Mouse (Mus musculus) embryonic facial prominence, embryonic 11.5 days (tissue): ENCODE results near the gene Olfr1508. TPM values are rescaled to one million over a fixed set of nuclear protein-coding genes. Genes with fewer than 3 reads are reported as not detected.
A peak's percentile ranks its signal among the peaks of the same experiment; 100 is the strongest.

Experiments
- ATAC-seq: fragments of 200-750 bp; cut with Nextera tagmentation; replicated peaks from 2 replicates; pipeline ENCODE4 v1.8.0; 2017; ENCODE audit warnings: low read depth; ENCODE audit not compliant: insufficient number of reproducible peaks, low FRiP score, low TSS enrichment
- DNase-seq: peaks from one replicate; pipeline ENCODE4 v3.0.0-alpha.2; 2015; ENCODE audit warnings: low spot score
- H3K27ac ChIP-seq: fragments of 300-500 bp; sonication (generic); replicated peaks from 2 replicates; pipeline ENCODE4 v1.5.1; 2014; ENCODE audit warnings: mild to moderate bottlenecking, low read depth, low read length, control low read depth
- H3K27me3 ChIP-seq: fragments of 300-500 bp; sonication (generic); 2 replicates; pipeline ENCODE4 v1.6.1; 2014; ENCODE audit warnings: mild to moderate bottlenecking, low read length, moderate library complexity, mixed read lengths; ENCODE audit not compliant: control insufficient read depth, insufficient read depth
- H3K36me3 ChIP-seq: fragments of 300-500 bp; sonication (generic); replicated peaks from 2 replicates; pipeline ENCODE4 v1.6.1; 2014; ENCODE audit warnings: low read depth, mild to moderate bottlenecking, low read length, moderate library complexity, mixed read lengths; ENCODE audit not compliant: control insufficient read depth, insufficient read depth
- H3K4me1 ChIP-seq: fragments of 300-500 bp; sonication (generic); 2 replicates; pipeline ENCODE4 v1.6.1; 2014; ENCODE audit warnings: low read length, mixed read lengths; ENCODE audit not compliant: control insufficient read depth, insufficient read depth
- H3K4me2 ChIP-seq: fragments of 300-500 bp; sonication (generic); 2 replicates; pipeline ENCODE4 v1.6.1; 2014; ENCODE audit warnings: low read depth, mild to moderate bottlenecking, control low read depth, low read length, moderate library complexity
- H3K4me3 ChIP-seq: fragments of 300-500 bp; sonication (generic); 2 replicates; pipeline ENCODE4 v1.5.1; 2014; ENCODE audit warnings: low read depth, low read length, control low read depth
- H3K9ac ChIP-seq: fragments of 300-500 bp; sonication (generic); replicated peaks from 2 replicates; pipeline ENCODE4 v1.6.1; 2014; ENCODE audit warnings: mild to moderate bottlenecking, control low read depth, low read length
- H3K9me3 ChIP-seq: fragments of 300-500 bp; sonication (generic); replicated peaks from 2 replicates; pipeline ENCODE4 v1.6.1; 2016; ENCODE audit warnings: mild to moderate bottlenecking, low read length, inconsistent platforms, mixed read lengths; ENCODE audit not compliant: control insufficient read depth
- WGBS: fragments of 180-500 bp; shearing (Covaris S2); extraction: QIAGEN DNeasy Blood & Tissue Kit; methylation state at CpG from one replicate; pipeline ENCODE4 v1.1.7; 2014; 5-methylcytosine and 5-hydroxymethylcytosine counted together
- polyA plus RNA-seq: library from polyadenylated mRNA; unstranded; fragments of >200 nt; fragmentation: Nextera tagmentation; extraction: Ambion mirVana; gene quantifications from 2 replicates; pipeline ENCODE4 v1.2.1, GENCODE M21; 2014

Gene Olfr1508
- not detected in 2 replicates for polyA plus RNA-seq

DNA sequence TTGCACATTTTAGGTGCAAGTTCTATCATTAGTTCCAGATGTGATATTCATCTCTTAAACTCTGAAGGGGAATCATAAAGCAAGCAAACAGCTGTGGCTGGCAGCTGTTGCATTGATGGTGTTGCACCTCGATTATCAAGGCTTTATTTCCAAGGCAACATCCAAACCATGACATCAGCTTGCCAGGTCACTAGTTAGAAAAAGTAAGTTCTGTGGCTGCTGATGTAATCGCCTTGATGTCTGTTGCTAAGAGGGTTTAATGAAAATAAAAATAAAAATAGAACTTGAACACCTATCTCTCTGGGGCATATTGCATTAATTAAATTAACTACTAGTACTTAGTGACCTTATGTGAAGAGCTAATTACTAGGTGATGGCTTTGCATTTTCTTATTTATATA, at the start of gene Olfr1508:
Olfr1508 (minus strand) TSS at position 101 of the 400 bp plus-strand sequence.
- WGBS, result 63% methylated on average over 2 of the region's 2 CpGs
- H3K4me1 ChIP-seq, result no peaks in the 10 kb centered on the region
- no peaks in the 10 kb centered on the region for H3K27me3 ChIP-seq
- H3K36me3 ChIP-seq, result no peaks in the 10 kb centered on the region
- no peaks in the 10 kb centered on the region for H3K9me3 ChIP-seq
- no peak within 1 kb of the TSS for H3K27ac ChIP-seq
- peak; percentile 0 for DNase-seq
- no peak within 1 kb of the TSS for H3K9ac ChIP-seq
- H3K4me2 ChIP-seq, result no peak within 1 kb of the TSS
- no peak for ATAC-seq
- H3K4me3 ChIP-seq, result no peak within 1 kb of the TSS

DNA sequence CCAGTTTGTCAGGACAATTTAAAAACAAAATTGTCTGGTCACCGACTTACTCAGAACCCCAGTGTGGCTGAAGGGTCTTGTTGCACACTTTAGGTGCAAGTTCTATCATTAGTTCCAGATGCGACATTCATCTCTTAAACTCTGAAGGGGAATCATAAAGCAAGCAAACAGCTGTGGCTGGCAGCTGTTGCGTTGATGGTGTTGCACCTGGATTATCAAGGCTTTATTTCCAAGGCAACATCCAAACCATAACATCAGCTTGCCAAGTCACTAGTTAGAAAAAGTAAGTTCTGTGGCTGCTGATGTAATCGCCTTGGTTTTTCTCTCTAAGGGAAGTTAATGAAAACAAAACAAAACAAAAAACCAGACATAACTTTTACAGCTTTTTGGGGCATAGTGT, 28.2 kb upstream of the Olfr1508 start, which contains the start of gene Olfr1507:
Olfr1507 (minus strand) TSS at position 234 of the 400 bp plus-strand sequence.
- WGBS, result 77% methylated on average over 4 of the region's 4 CpGs
- H3K9me3 ChIP-seq, result no peaks in the 10 kb centered on the region
- no peaks in the 10 kb centered on the region for H3K4me1 ChIP-seq
- no peak within 1 kb of the TSS for H3K4me2 ChIP-seq
- H3K27ac ChIP-seq, result no peak within 1 kb of the TSS
- no peak within 1 kb of the TSS for H3K9ac ChIP-seq
- no peak for ATAC-seq
- no peaks in the 10 kb centered on the region for H3K27me3 ChIP-seq
- H3K36me3 ChIP-seq, result no peaks in the 10 kb centered on the region
- H3K4me3 ChIP-seq, result no peak within 1 kb of the TSS
- no peak for DNase-seq

DNA sequence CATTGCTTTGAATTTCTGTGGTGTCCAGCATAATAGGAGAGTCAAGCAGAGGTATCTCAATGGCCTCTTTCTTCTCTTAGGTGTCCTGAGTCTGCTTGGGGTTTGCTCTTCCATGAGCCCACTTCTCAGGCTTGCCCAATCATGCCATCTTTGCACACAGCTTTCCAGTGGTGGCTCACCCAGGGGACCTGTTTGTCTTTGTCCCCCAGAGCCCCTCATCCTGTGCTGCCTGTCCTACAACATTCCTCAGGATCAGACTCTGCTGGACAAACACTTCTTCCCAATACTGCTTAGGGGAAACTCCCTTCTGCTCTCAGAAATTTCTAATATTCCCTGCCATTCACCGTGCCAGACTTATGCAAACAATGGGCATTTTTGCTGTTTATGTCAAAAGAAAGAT, 1.6 kb downstream of the Olfr1508 start:
- WGBS, result 84% methylated on average over 1 of the region's 1 CpGs
- Histone ChIP-seq H3K27ac (no peak overlapping the region), H3K4me1 (no peaks in the 10 kb centered on the region), H3K4me3 (no peak overlapping the region), H3K9ac (no peak overlapping the region), H3K4me2 (no peak overlapping the region), H3K9me3 (no peaks in the 10 kb centered on the region), H3K36me3 (no peaks in the 10 kb centered on the region), H3K27me3 (no peaks in the 10 kb centered on the region)
- DNase-seq (no peak), ATAC-seq (no peak)

GRCm38 (mm10) chr14:52461928-52462327, 5.4 kb downstream of the Olfr1508 start:
- no peak overlapping the region for H3K4me3 ChIP-seq
- no peak for ATAC-seq
- H3K4me2 ChIP-seq, result no peak overlapping the region
- no peaks in the 10 kb centered on the region for H3K4me1 ChIP-seq
- DNase-seq, result no peak
- no peak overlapping the region for H3K9ac ChIP-seq
- H3K9me3 ChIP-seq, result no peaks in the 10 kb centered on the region
- H3K36me3 ChIP-seq, result no peaks in the 10 kb centered on the region
- H3K27me3 ChIP-seq, result no peaks in the 10 kb centered on the region
- H3K27ac ChIP-seq, result no peak overlapping the region

- Histone ChIP-seq H3K9me3 (no peaks in the 10 kb centered on the region), H3K9ac (no peak overlapping the region), H3K27me3 (no peaks in the 10 kb centered on the region), H3K4me3 (no peak overlapping the region), H3K4me2 (no peak overlapping the region), H3K27ac (no peak overlapping the region), H3K4me1 (no peaks in the 10 kb centered on the region), H3K36me3 (no peaks in the 10 kb centered on the region)
- DNase-seq (no peak), ATAC-seq (no peak)
- WGBS, result 91% methylated on average over 8 of the region's 8 CpGs
Observed at GRCm38 (mm10) chr14:52451138-52451537, 16.2 kb downstream of the Olfr1508 start.

GRCm38 (mm10) chr14:52442690-52443089, 24.6 kb downstream of the Olfr1508 start, which contains the start of gene Olfr1509:
Gene Olfr1509, plus strand, starts transcription at chr14:52442990.
- ATAC-seq (no peak), DNase-seq (no peak)
- H3K27me3 ChIP-seq, result no peaks in the 10 kb centered on the region
- no peaks in the 10 kb centered on the region for H3K9me3 ChIP-seq
- no peak within 1 kb of the TSS for H3K4me2 ChIP-seq
- H3K27ac ChIP-seq, result no peak within 1 kb of the TSS
- H3K4me1 ChIP-seq, result no peaks in the 10 kb centered on the region
- H3K36me3 ChIP-seq, result no peaks in the 10 kb centered on the region
- no peak within 1 kb of the TSS for H3K9ac ChIP-seq
- no peak within 1 kb of the TSS for H3K4me3 ChIP-seq

GRCm38 (mm10) chr14:52427686-52428085, 39.6 kb downstream of the Olfr1508 start:
- Histone ChIP-seq H3K4me3 (no peak overlapping the region), H3K36me3 (no peaks in the 10 kb centered on the region), H3K4me2 (no peak overlapping the region), H3K9me3 (no peaks in the 10 kb centered on the region), H3K4me1 (no peaks in the 10 kb centered on the region), H3K27me3 (no peaks in the 10 kb centered on the region), H3K9ac (no peak overlapping the region), H3K27ac (no peak overlapping the region)
- 92% methylated on average over 1 of the region's 1 CpGs for WGBS
- DNase-seq, result no peak
- no peak for ATAC-seq

DNA sequence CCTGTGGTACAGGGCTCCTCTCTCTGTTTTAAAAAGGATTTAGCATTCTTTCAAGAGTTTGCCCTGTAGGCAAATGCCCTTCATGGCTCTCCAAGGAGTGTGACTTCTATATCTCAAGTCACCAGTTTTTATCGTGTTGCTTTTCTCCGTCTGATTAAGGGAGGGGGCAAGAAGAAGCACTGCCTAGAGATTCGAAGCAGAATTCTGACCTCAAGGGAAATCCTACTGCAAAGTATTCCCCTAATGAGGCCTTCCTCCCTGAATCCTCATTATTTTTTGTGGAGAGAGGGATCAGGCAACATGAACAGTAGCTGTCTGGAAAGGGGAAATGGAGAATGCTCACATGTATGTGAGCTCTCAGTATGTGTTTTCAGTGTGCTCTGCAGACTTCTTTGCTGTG, 53.0 kb downstream of the Olfr1508 start, which contains the start of gene Olfr1510:
Olfr1510 (minus strand) TSS at position 101 of the 400 bp plus-strand sequence.
- 79% methylated on average over 3 of the region's 3 CpGs for WGBS
- no peaks in the 10 kb centered on the region for H3K36me3 ChIP-seq
- H3K9ac ChIP-seq, result no peak within 1 kb of the TSS
- no peaks in the 10 kb centered on the region for H3K4me1 ChIP-seq
- H3K27ac ChIP-seq, result no peak within 1 kb of the TSS
- no peak for ATAC-seq
- no peak within 1 kb of the TSS for H3K4me2 ChIP-seq
- DNase-seq, result no peak
- H3K27me3 ChIP-seq, result no peaks in the 10 kb centered on the region
- H3K9me3 ChIP-seq, result no peaks in the 10 kb centered on the region
- no peak within 1 kb of the TSS for H3K4me3 ChIP-seq
